Comparison of ENCODE assay signal across 8 mouse cellular contexts in genomic region chr6:71440217-71440491, GRCm38 (mm10). TPM values are rescaled to one million over a fixed set of nuclear protein-coding genes. Genes with fewer than 3 reads are reported as not detected.
A peak's percentile ranks its signal among the peaks of the same experiment; 100 is the strongest.
DNase-seq lines count a peak whose midpoint lies in the region; ATAC-seq and TF ChIP-seq lines count a peak whose summit lies in the region.

No protein-coding gene starts in this region.

- H3K4me2 ChIP-seq in limb, embryonic 14.5 days (replicated peaks; ENCODE audit: low read depth, low read length, severe bottlenecking): peak overlapping the region; percentile 75
- peak overlapping the region; percentile 83 for H3K4me2 ChIP-seq in stomach, embryonic 16.5 days (ENCODE audit: low read depth, low read length)

- peak overlapping the region; percentile 90 for H3K9ac ChIP-seq in limb, embryonic 14.5 days (ENCODE audit: low read depth, low read length, severe bottlenecking)
- peak overlapping the region; percentile 95 for H3K9ac ChIP-seq in stomach, embryonic 16.5 days (ENCODE audit: low read length)

- peak; percentile 18 for ATAC-seq in frontal cortex, adult (ENCODE audit: low TSS enrichment)
- peak; percentile 10; the same call in 1 of the 2 replicates for ATAC-seq in limb, embryonic 14.5 days (ENCODE audit: low FRiP score, low read depth)
- peak; percentile 15; the same call in 1 of the 2 replicates for ATAC-seq in stomach, embryonic 16.5 days (ENCODE audit: insufficient read depth, low FRiP score)
- no peak for ATAC-seq in CD4-positive, CD25-positive, alpha-beta regulatory T cell, adult 4 months

- H3K27ac ChIP-seq in spleen, adult 2 months (ENCODE audit: insufficient read depth, low read length): peak overlapping the region; percentile 82
- peak overlapping the region; percentile 96 for H3K27ac ChIP-seq in limb, embryonic 14.5 days (replicated peaks; ENCODE audit: low read depth, low read length)
- H3K27ac ChIP-seq in stomach, embryonic 16.5 days (ENCODE audit: low read length): peak overlapping the region; percentile 93

- WGBS in spleen, adult 2 months: under 1% methylated on average over 43 of the region's 47 CpGs
- WGBS in limb, embryonic 14.5 days: under 1% methylated on average over 13 of the region's 47 CpGs
- WGBS in stomach, embryonic 16.5 days: under 1% methylated on average over 41 of the region's 47 CpGs

- no peaks in the 10 kb centered on the region for H3K9me3 ChIP-seq in limb, embryonic 14.5 days (ENCODE audit: control insufficient read depth, low read length)
- H3K9me3 ChIP-seq in stomach, embryonic 16.5 days (replicated peaks; ENCODE audit: control insufficient read depth, low read length): 0 out of 2 replicates have a peak, but pooled peaks cover 4% of the 10 kb centered on the region

- peak overlapping the region; percentile 97 for H3K4me3 ChIP-seq in spleen, adult 2 months (ENCODE audit: extremely low read depth, insufficient read depth, insufficient read length)
- peak overlapping the region; percentile 94 for H3K4me3 ChIP-seq in limb, embryonic 14.5 days (replicated peaks; ENCODE audit: low read length)
- peak overlapping the region; percentile 96 for H3K4me3 ChIP-seq in stomach, embryonic 16.5 days (replicated peaks; ENCODE audit: low read length)

- no peak for DNase-seq in frontal cortex, adult 2 months (ENCODE audit: extremely low spot score in 1 of 2, low spot score in 1 of 2)
- DNase-seq in spleen, adult 2 months (ENCODE audit: low read depth in 1 of 2, low spot score in 2 of 2): no peak
- no peak for DNase-seq in spleen, postnatal 36 days (ENCODE audit: low spot score in 2 of 2)
- DNase-seq in limb, embryonic 14.5 days (ENCODE audit: low spot score): no peak
- no peak for DNase-seq in thymus, postnatal 36 days

- TF ChIP-seq POLR2A in spleen, adult 2 months (IDR thresholded peaks at IDR 0.05; ENCODE audit: low read depth, low read length): peak; percentile 40; the same call in 1 of the 2 replicates
- no peak for TF ChIP-seq POLR2A in limb, embryonic 14.5 days (IDR thresholded peaks at IDR 0.05; ENCODE audit: borderline replicate concordance, extremely low read depth, insufficient read depth, insufficient read length)

- no peaks in the 10 kb centered on the region for H3K36me3 ChIP-seq in spleen, adult 2 months (ENCODE audit: control insufficient read depth, insufficient read depth, low read length)
- no peaks in the 10 kb centered on the region for H3K36me3 ChIP-seq in limb, embryonic 14.5 days (ENCODE audit: control insufficient read depth, insufficient read depth, low read length)
- no peaks in the 10 kb centered on the region for H3K36me3 ChIP-seq in stomach, embryonic 16.5 days (ENCODE audit: control insufficient read depth, insufficient read depth, low read length)

- H3K4me1 ChIP-seq in spleen, adult 2 months (ENCODE audit: control insufficient read depth, insufficient read depth, insufficient read length): peaks cover 7% of the 10 kb centered on the region
- peaks cover 30% of the 10 kb centered on the region for H3K4me1 ChIP-seq in limb, embryonic 14.5 days (ENCODE audit: control insufficient read depth, insufficient read depth, low read length)
- peaks cover 23% of the 10 kb centered on the region for H3K4me1 ChIP-seq in stomach, embryonic 16.5 days (ENCODE audit: control insufficient read depth, insufficient read depth, low read length)

- TF ChIP-seq CTCF in spleen, adult 2 months (IDR thresholded peaks at IDR 0.05; ENCODE audit: extremely low read depth, insufficient read depth, insufficient read length, insufficient replicate concordance): no peak

- H3K27me3 ChIP-seq in spleen, adult 2 months (ENCODE audit: control insufficient read depth, insufficient read depth, low read length): no peaks in the 10 kb centered on the region
- H3K27me3 ChIP-seq in limb, embryonic 14.5 days (ENCODE audit: control insufficient read depth, insufficient read depth, low read length): no peaks in the 10 kb centered on the region
- no peaks in the 10 kb centered on the region for H3K27me3 ChIP-seq in stomach, embryonic 16.5 days (ENCODE audit: control insufficient read depth, insufficient read depth, low read length)

RNA-seq across cellular contexts. Expression of gene Rmnd5a, which starts 0.3 kb away (rescaled TPM):
- 67.5 and 67.8 TPM in 2 replicates for polyA plus RNA-seq in frontal cortex, adult 2 months (2012; rRNA removed)
- polyA plus RNA-seq in spleen, adult 2 months (2012; rRNA removed): 13.8 and 17.7 TPM in 2 replicates
- 34.9 and 35.9 TPM in 2 replicates for polyA plus RNA-seq in limb, embryonic 14.5 days (2012; rRNA removed)
- 10.0 and 11.1 TPM in 2 replicates for polyA plus RNA-seq in limb, embryonic 14.5 days (2014; fragmentation: Nextera tagmentation; extraction: Ambion mirVana)
- polyA plus RNA-seq in stomach, embryonic 16.5 days (2015; fragmentation: Nextera tagmentation; extraction: Ambion mirVana): 9.5 and 10.1 TPM in 2 replicates
- polyA plus RNA-seq in CD4-positive, CD25-positive, alpha-beta regulatory T cell, adult 4 months (2017; shearing (Covaris generic)): 10 to 100 TPM; 11.6 to 18.4 TPM

RNA-seq across cellular contexts. Expression of gene Rnf103, which starts 53.5 kb away (rescaled TPM):
- 33.2 and 34.8 TPM in 2 replicates for polyA plus RNA-seq in frontal cortex, adult 2 months (2012; rRNA removed)
- polyA plus RNA-seq in spleen, adult 2 months (2012; rRNA removed): 7.3 and 12.2 TPM in 2 replicates
- 15.4 and 17.6 TPM in 2 replicates for polyA plus RNA-seq in limb, embryonic 14.5 days (2012; rRNA removed)
- polyA plus RNA-seq in limb, embryonic 14.5 days (2014; fragmentation: Nextera tagmentation; extraction: Ambion mirVana): 19.8 and 22.4 TPM in 2 replicates
- polyA plus RNA-seq in stomach, embryonic 16.5 days (2015; fragmentation: Nextera tagmentation; extraction: Ambion mirVana): 8.1 and 9.2 TPM in 2 replicates
- polyA plus RNA-seq in CD4-positive, CD25-positive, alpha-beta regulatory T cell, adult 4 months (2017; shearing (Covaris generic)): 1 to 10 TPM; 2.9 to 5.7 TPM
